ENCODE assay signal across 13 mouse cellular contexts in the genomic region with DNA sequence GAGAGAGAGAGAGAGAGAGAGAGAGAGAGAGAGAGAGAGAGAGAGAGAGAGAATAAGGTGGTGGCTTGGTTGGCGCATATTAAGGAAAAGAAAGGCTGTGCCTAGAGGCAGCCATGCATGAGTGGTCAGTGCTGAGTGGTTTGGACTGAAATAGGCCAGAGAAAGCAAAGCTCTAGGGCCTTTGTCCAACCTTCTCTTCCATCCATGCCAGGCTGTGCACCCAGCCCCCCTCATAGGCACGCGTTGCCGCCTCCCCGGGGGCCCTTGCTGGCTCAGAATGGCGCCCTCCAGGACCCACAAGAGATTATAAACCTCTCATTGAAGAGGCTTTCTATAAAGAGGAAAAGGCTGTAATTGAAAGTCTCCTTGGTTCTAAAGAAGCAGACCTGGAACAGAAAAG. TPM values are rescaled to one million over a fixed set of nuclear protein-coding genes. Genes with fewer than 3 reads are reported as not detected.
A peak's percentile ranks its signal among the peaks of the same experiment; 100 is the strongest.
DNase-seq lines count a peak whose midpoint lies in the region; ATAC-seq lines count a peak whose summit lies in the region.
"Had no signal": no experiment of that assay in that cellular context is flagged by ENCODE, and none has a peak within 500 bp of the region (broad histone marks: within the 10 kb centered on the region; RNA-seq: fewer than 3 reads in every experiment).

No protein-coding gene starts in this region.

- H3K27ac ChIP-seq in forebrain, embryonic 11.5 days (ENCODE audit: low read depth, low read length) = 0 out of 2 replicates have a peak overlapping the region, but pooled peaks have one; percentile 21
- no peak overlapping the region; the same call in 1 of the 2 replicates for H3K27ac ChIP-seq in forebrain, embryonic 12.5 days
- peak overlapping the region; percentile 12; the same call in 1 of the 2 replicates for H3K27ac ChIP-seq in embryonic facial prominence, embryonic 10.5 days (replicated peaks)
- peak overlapping the region; percentile 63 for H3K27ac ChIP-seq in neural tube, embryonic 15.5 days (replicated peaks)
- H3K27ac ChIP-seq: limb, embryonic 12.5 days had no signal

- ATAC-seq in forebrain, embryonic 11.5 days (replicated peaks; ENCODE audit: low FRiP score) = no peak
- ATAC-seq in forebrain, embryonic 12.5 days (ENCODE audit: low FRiP score) = no peak
- no peak for ATAC-seq in neural tube, embryonic 15.5 days (ENCODE audit: low FRiP score)

- no peak overlapping the region; the same call in 1 of the 2 replicates for H3K9ac ChIP-seq in forebrain, embryonic 11.5 days (ENCODE audit: low read length)
- H3K9ac ChIP-seq in forebrain, embryonic 12.5 days = no peak overlapping the region
- H3K9ac ChIP-seq in neural tube, embryonic 15.5 days (replicated peaks) = no peak overlapping the region
- H3K9ac ChIP-seq: embryonic facial prominence, embryonic 13.5 days; limb, embryonic 12.5 days had no signal

- H3K4me2 ChIP-seq in forebrain, embryonic 11.5 days (ENCODE audit: low read depth, low read length, severe bottlenecking) = no peak overlapping the region
- no peak overlapping the region for H3K4me2 ChIP-seq in forebrain, embryonic 12.5 days
- no peak overlapping the region for H3K4me2 ChIP-seq in neural tube, embryonic 15.5 days
- H3K4me2 ChIP-seq: embryonic facial prominence, embryonic 13.5 days; limb, embryonic 12.5 days had no signal

- peaks cover 8% of the 10 kb centered on the region; the same call in 1 of the 2 replicates for H3K4me1 ChIP-seq in forebrain, embryonic 11.5 days (replicated peaks; ENCODE audit: control insufficient read depth, insufficient read depth, low read length)
- peaks cover 38% of the 10 kb centered on the region for H3K4me1 ChIP-seq in forebrain, embryonic 12.5 days
- peaks cover 30% of the 10 kb centered on the region for H3K4me1 ChIP-seq in embryonic facial prominence, embryonic 10.5 days
- peaks cover 42% of the 10 kb centered on the region for H3K4me1 ChIP-seq in neural tube, embryonic 15.5 days

- DNase-seq in forebrain, embryonic 11.5 days (ENCODE audit: low spot score) = no peak
- DNase-seq in embryonic facial prominence, embryonic 10.5 days (ENCODE audit: low spot score) = no peak
- DNase-seq in kidney, adult 9 months = peak; percentile 75
- DNase-seq in lung, postnatal 25 days (ENCODE audit: low spot score) = no peak
- DNase-seq in yolk sac, embryonic 10.5 days (ENCODE audit: low spot score) = no peak
- DNase-seq in left cerebral cortex, adult 11 months (ENCODE audit: low spot score) = no peak
- DNase-seq: B cell, adult 2 months; gastrocnemius, postnatal 14 days; lung, postnatal 14 days had no signal

- WGBS in forebrain, embryonic 11.5 days = 42% methylated on average over 6 of the region's 6 CpGs
- WGBS in forebrain, embryonic 12.5 days = 42% methylated on average over 5 of the region's 6 CpGs
- WGBS in embryonic facial prominence, embryonic 10.5 days = 78% methylated on average over 6 of the region's 6 CpGs
- WGBS in neural tube, embryonic 15.5 days = 55% methylated on average over 5 of the region's 6 CpGs

- H3K9me3 ChIP-seq in forebrain, embryonic 11.5 days (ENCODE audit: control insufficient read depth, low read length) = no peaks in the 10 kb centered on the region
- H3K9me3 ChIP-seq in forebrain, embryonic 12.5 days = no peaks in the 10 kb centered on the region
- no peaks in the 10 kb centered on the region for H3K9me3 ChIP-seq in embryonic facial prominence, embryonic 10.5 days
- no peaks in the 10 kb centered on the region for H3K9me3 ChIP-seq in neural tube, embryonic 15.5 days (replicated peaks)
- H3K9me3 ChIP-seq: embryonic facial prominence, embryonic 13.5 days; limb, embryonic 12.5 days had no signal

- H3K27me3 ChIP-seq in forebrain, embryonic 11.5 days (ENCODE audit: control insufficient read depth, insufficient read depth, low read length) = peaks cover 7% of the 10 kb centered on the region; the same call in 1 of the 2 replicates
- H3K27me3 ChIP-seq in forebrain, embryonic 12.5 days = peaks cover 35% of the 10 kb centered on the region
- peaks cover 40% of the 10 kb centered on the region for H3K27me3 ChIP-seq in embryonic facial prominence, embryonic 10.5 days (replicated peaks; ENCODE audit: low read depth, poor library complexity, severe bottlenecking)
- 0 out of 2 replicates have a peak, but pooled peaks cover 4% of the 10 kb centered on the region for H3K27me3 ChIP-seq in neural tube, embryonic 15.5 days (replicated peaks)

- H3K36me3 ChIP-seq in forebrain, embryonic 11.5 days (ENCODE audit: control insufficient read depth, insufficient read depth, low read length) = no peaks in the 10 kb centered on the region; the same call in 1 of the 2 replicates
- H3K36me3 ChIP-seq in forebrain, embryonic 12.5 days (replicated peaks) = peaks cover 15% of the 10 kb centered on the region
- H3K36me3 ChIP-seq in embryonic facial prominence, embryonic 10.5 days (replicated peaks) = peaks cover 21% of the 10 kb centered on the region
- peaks cover 15% of the 10 kb centered on the region for H3K36me3 ChIP-seq in neural tube, embryonic 15.5 days

- no peak overlapping the region for H3K4me3 ChIP-seq in forebrain, embryonic 11.5 days (ENCODE audit: low read depth, low read length)
- no peak overlapping the region for H3K4me3 ChIP-seq in forebrain, embryonic 12.5 days (replicated peaks)
- no peak overlapping the region for H3K4me3 ChIP-seq in embryonic facial prominence, embryonic 10.5 days
- H3K4me3 ChIP-seq in neural tube, embryonic 15.5 days (replicated peaks) = no peak overlapping the region
- H3K4me3 ChIP-seq: embryonic facial prominence, embryonic 13.5 days; limb, embryonic 12.5 days had no signal

RNA-seq across cellular contexts. Expression of a gene that starts 3.0 kb away (rescaled TPM):
- 4.4 and 7.7 TPM in 2 replicates for polyA plus RNA-seq in forebrain, embryonic 11.5 days (2014; fragmentation: Nextera tagmentation; extraction: Ambion mirVana)
- polyA plus RNA-seq in forebrain, embryonic 12.5 days (2016; fragmentation: Nextera tagmentation; extraction: Ambion mirVana) = 7.3 and 8.6 TPM in 2 replicates
- polyA plus RNA-seq in embryonic facial prominence, embryonic 10.5 days (2016; fragmentation: Nextera tagmentation; extraction: Ambion mirVana) = 3.8 and 6.9 TPM in 2 replicates
- 88.5 and 106 TPM in 2 replicates for polyA plus RNA-seq in neural tube, embryonic 15.5 days (2015; fragmentation: Nextera tagmentation; extraction: Ambion mirVana)
